ENCODE assay signal across 9 mouse cellular contexts in the genomic region with DNA sequence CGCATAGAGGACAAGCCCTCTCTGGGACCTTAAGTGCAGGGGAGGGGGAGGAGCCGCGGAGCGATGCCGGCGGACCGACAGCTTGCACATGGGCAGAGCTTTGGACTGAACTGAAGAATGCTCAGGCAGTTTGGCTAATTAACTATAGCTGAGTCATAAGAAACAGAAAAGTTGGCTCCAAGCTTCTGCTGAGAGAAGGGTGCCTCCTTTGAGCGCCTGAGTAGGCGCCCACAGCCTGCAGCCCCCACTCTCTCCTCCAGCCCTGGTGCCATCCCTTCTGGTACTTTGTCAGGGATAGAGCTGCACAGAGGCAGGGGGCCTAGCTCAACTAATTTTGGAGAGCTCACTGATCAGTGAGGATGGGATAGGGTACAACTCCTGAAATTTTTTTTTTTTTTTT. TPM values are rescaled to one million over a fixed set of nuclear protein-coding genes. Genes with fewer than 3 reads are reported as not detected.
DNase-seq lines count a peak whose midpoint lies in the region; ATAC-seq lines count a peak whose summit lies in the region.
"Had no signal": no experiment of that assay in that cellular context is flagged by ENCODE, and none has a peak within 500 bp of the region (broad histone marks: within the 10 kb centered on the region; RNA-seq: fewer than 3 reads in every experiment).

No protein-coding gene starts in this region.

- peak; percentile 7 for DNase-seq in gastrocnemius, postnatal 14 days
- no peak for DNase-seq in gastrocnemius, adult 18-20 months (ENCODE audit: low spot score)
- peak; percentile 43 for DNase-seq in ZHBTc4 (ENCODE audit: low read depth, low spot score)
- peak; percentile 81 for DNase-seq in kidney, adult 9 months
- no peak for DNase-seq in testis, postnatal 10 days (ENCODE audit: low spot score)
- DNase-seq in gastrocnemius, postnatal 10 days = no peak
- DNase-seq: liver, embryonic 13.5 days had no signal

- intact Hi-C loops in gastrocnemius, postnatal 14 days (cut with DNase I; ENCODE audit: low total_unique reads) = no loop called here

- no peak overlapping the region for H3K9ac ChIP-seq in midbrain, embryonic 13.5 days (replicated peaks)
- H3K9ac ChIP-seq: liver, embryonic 13.5 days had no signal

- H3K4me3 ChIP-seq in midbrain, embryonic 13.5 days (replicated peaks) = no peak overlapping the region
- H3K4me3 ChIP-seq: liver, embryonic 13.5 days had no signal

- no peaks in the 10 kb centered on the region for H3K4me1 ChIP-seq in midbrain, embryonic 13.5 days (replicated peaks)

- WGBS in midbrain, embryonic 13.5 days = 53% methylated on average over 9 of the region's 9 CpGs

- no peaks in the 10 kb centered on the region for H3K36me3 ChIP-seq in midbrain, embryonic 13.5 days
- H3K36me3 ChIP-seq: liver, embryonic 13.5 days had no signal

- no peaks in the 10 kb centered on the region for H3K9me3 ChIP-seq in midbrain, embryonic 13.5 days
- H3K9me3 ChIP-seq: liver, embryonic 13.5 days had no signal

- H3K27ac ChIP-seq in midbrain, embryonic 13.5 days = no peak overlapping the region
- H3K27ac ChIP-seq: liver, embryonic 13.5 days had no signal

- H3K27me3 ChIP-seq in midbrain, embryonic 13.5 days = no peaks in the 10 kb centered on the region

- H3K4me2 ChIP-seq in midbrain, embryonic 13.5 days (replicated peaks) = no peak overlapping the region
- H3K4me2 ChIP-seq: liver, embryonic 13.5 days had no signal

- ATAC-seq in megakaryocyte progenitor cell, adult 5-6 weeks (replicated peaks; ENCODE audit: poor library complexity) = 0 out of 2 replicates have a peak, but pooled peaks have one; percentile 46
- no peak for ATAC-seq in midbrain, embryonic 13.5 days

RNA-seq across cellular contexts. Expression of a gene that starts 27.9 kb away (rescaled TPM):
- total RNA-seq in gastrocnemius, postnatal 14 days (2021) = 10 to 100 TPM; 22.3 to 22.7 TPM
- total RNA-seq in gastrocnemius, adult 18-20 months (2021) = 10 to 100 TPM; 33.7 to 36.2 TPM
- 1.1 and 2.7 TPM in 2 replicates for total RNA-seq in megakaryocyte progenitor cell, adult 5-6 weeks (2015)
- total RNA-seq in megakaryocyte progenitor cell, adult 5-6 weeks (2017) = 3.7 and 4.7 TPM in 2 replicates
- 10 to 100 TPM; 22.3 to 22.6 TPM for total RNA-seq in gastrocnemius, postnatal 10 days (2021)
- polyA plus RNA-seq in midbrain, embryonic 13.5 days (2015; fragmentation: Nextera tagmentation; extraction: Ambion mirVana) = 2.4 and 2.8 TPM in 2 replicates

Comparison
In these comparisons a context has a peak if more than half of its experiments do, and no peak if none do; other contexts are left out.
1. DNase-seq: peak in gastrocnemius, postnatal 14 days (single experiment), ZHBTc4 (single experiment) and kidney, adult 9 months (single experiment); none in gastrocnemius, adult 18-20 months (single experiment), testis, postnatal 10 days (single experiment) and gastrocnemius, postnatal 10 days (single experiment).
2. RNA of a gene that starts 27.9 kb away (total RNA-seq): 33.7 to 36.2 TPM in gastrocnemius, adult 18-20 months, 22.3 to 22.7 TPM in gastrocnemius, postnatal 14 days and 22.3 to 22.6 TPM in gastrocnemius, postnatal 10 days; 1.1 to 4.7 TPM in megakaryocyte progenitor cell, adult 5-6 weeks; every median in the first group is over 4 times any median in the second.